In the genomic region with DNA sequence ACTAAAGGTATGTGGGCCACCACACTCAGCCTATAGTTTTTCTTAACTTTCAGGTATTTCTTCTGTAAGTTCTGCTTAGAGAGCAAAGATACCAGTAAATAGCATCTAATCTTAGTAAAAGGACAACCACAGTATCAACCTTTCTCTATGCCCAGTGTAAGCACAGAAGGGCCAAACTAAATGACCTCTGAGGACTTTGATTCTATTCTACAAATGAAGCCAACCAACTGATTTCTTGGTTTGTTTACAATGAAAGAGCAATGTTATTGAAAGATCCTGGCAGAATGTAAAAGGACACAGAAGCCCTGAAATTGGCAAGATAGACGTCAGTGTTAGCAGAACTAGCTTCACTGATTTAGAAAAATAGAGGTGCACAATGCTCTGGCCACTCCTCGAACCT, we compare ENCODE assay signal across 2 mouse cellular contexts. TPM values are rescaled to one million over a fixed set of nuclear protein-coding genes. Genes with fewer than 3 reads are reported as not detected.
DNase-seq lines count a peak whose midpoint lies in the region; ATAC-seq and TF ChIP-seq lines count a peak whose summit lies in the region.
"Not testable (repeated sequence)": the region's sequence is repeated elsewhere in the genome, so short reads cannot be mapped to it uniquely, and the experiment has no call there.

No protein-coding gene starts in this region.

- not testable (repeated sequence) for H3K9me3 ChIP-seq in liver, postnatal 0 days (ENCODE audit: low read length)

- peaks cover 39% of the 10 kb centered on the region for H3K4me1 ChIP-seq in liver, adult 2 months (ENCODE audit: control insufficient read depth, insufficient read depth, low read length)
- peaks cover 14% of the 10 kb centered on the region; the same call in 1 of the 2 replicates for H3K4me1 ChIP-seq in liver, postnatal 0 days (ENCODE audit: insufficient read depth)

- peak overlapping the region; percentile 78 for H3K27ac ChIP-seq in liver, adult 2 months (replicated peaks; ENCODE audit: insufficient read depth, low read depth, low read length)
- peak overlapping the region; percentile 76 for H3K27ac ChIP-seq in liver, postnatal 0 days (ENCODE audit: low read depth)

- not testable (repeated sequence) for H3K4me3 ChIP-seq in liver, adult 2 months (ENCODE audit: insufficient read depth, low read depth, low read length); liver, postnatal 0 days (ENCODE audit: low read depth, low read length)

- peak; percentile 99 for DNase-seq in liver, adult 2 months (ENCODE audit: extremely low read depth, low read depth, low spot score)
- DNase-seq in liver, postnatal 0 days, result not testable (repeated sequence)

- TF ChIP-seq CTCF in liver, adult 2 months (IDR thresholded peaks at IDR 0.05; ENCODE audit: low read depth, low read length); liver, postnatal 0 days (IDR thresholded peaks at IDR 0.05; ENCODE audit: low read depth): not testable (repeated sequence)

- TF ChIP-seq POLR2A in liver, adult 2 months (IDR thresholded peaks at IDR 0.05; ENCODE audit: extremely low read depth, insufficient read depth, low read length), result not testable (repeated sequence)

- not testable (repeated sequence) for TF ChIP-seq EP300 in liver, postnatal 0 days (IDR thresholded peaks at IDR 0.05; ENCODE audit: low read depth)

- not testable (repeated sequence) for ATAC-seq in liver, postnatal 0 days

- H3K27me3 ChIP-seq in liver, adult 2 months (ENCODE audit: control insufficient read depth, insufficient read depth, low read length); liver, postnatal 0 days (ENCODE audit: insufficient read depth, low read length): not testable (repeated sequence)

- H3K36me3 ChIP-seq in liver, adult 2 months (ENCODE audit: control insufficient read depth, insufficient read depth, low read length), result peaks cover 18% of the 10 kb centered on the region
- H3K36me3 ChIP-seq in liver, postnatal 0 days (replicated peaks; ENCODE audit: insufficient read depth, low read length), result peaks cover 35% of the 10 kb centered on the region

- H3K4me2 ChIP-seq in liver, postnatal 0 days (ENCODE audit: low read depth, low read length), result not testable (repeated sequence)

- WGBS in liver, adult 2 months, result 15% methylated on average over 1 of the region's 2 CpGs
- 50% methylated on average over 1 of the region's 2 CpGs for WGBS in liver, postnatal 0 days (ENCODE audit: insufficient replicate concordance)

- not testable (repeated sequence) for H3K9ac ChIP-seq in liver, adult 2 months (ENCODE audit: low read depth, low read length); liver, postnatal 0 days (replicated peaks)

- peaks cover 13% of the 10 kb centered on the region; the same call in 1 of the 2 replicates for H3K79me2 ChIP-seq in liver, adult 2 months (ENCODE audit: control insufficient read depth, insufficient read depth, low read length)

RNA-seq across cellular contexts. Expression of gene Nde1, which starts 7.4 kb away (rescaled TPM):
- 9.4 and 12.3 TPM in 2 replicates for total RNA-seq in liver, adult 2 months (2014; rRNA removed)
- 14.4 and 14.5 TPM in 2 replicates for polyA plus RNA-seq in liver, adult 2 months (2012; rRNA removed)
- polyA plus RNA-seq in liver, postnatal 0 days (2015; fragmentation: Nextera tagmentation; extraction: Ambion mirVana), result 24.9 and 28.1 TPM in 2 replicates

RNA-seq across cellular contexts. Expression of gene Marf1, which starts 7.5 kb away (rescaled TPM):
- total RNA-seq in liver, adult 2 months (2014; rRNA removed), result 26.4 and 36.2 TPM in 2 replicates
- 10.7 and 11.3 TPM in 2 replicates for polyA plus RNA-seq in liver, adult 2 months (2012; rRNA removed)
- polyA plus RNA-seq in liver, postnatal 0 days (2015; fragmentation: Nextera tagmentation; extraction: Ambion mirVana), result 6.1 TPM in 2 replicates
